Mouse (Mus musculus) liver, embryonic 15.5 days (tissue): ENCODE results near the gene Clcf1. TPM values are rescaled to one million over a fixed set of nuclear protein-coding genes. Genes with fewer than 3 reads are reported as not detected.

Experiments
- ATAC-seq: fragments of 200-750 bp; cut with Nextera tagmentation; 2 replicates; pipeline ENCODE4 v1.8.0; 2017; ENCODE audit warnings: moderate number of reproducible peaks, mild to moderate bottlenecking, moderate library complexity; ENCODE audit not compliant: insufficient read depth
- H3K27ac ChIP-seq: fragments of 300-500 bp; sonication (generic); replicated peaks from 2 replicates; pipeline ENCODE4 v1.5.1; 2015; ENCODE audit warnings: mild to moderate bottlenecking, inconsistent platforms
- H3K27me3 ChIP-seq: fragments of 300-500 bp; sonication (generic); 2 replicates; pipeline ENCODE4 v1.6.1; 2015; ENCODE audit warnings: mild to moderate bottlenecking, inconsistent platforms
- H3K36me3 ChIP-seq: fragments of 300-500 bp; sonication (generic); replicated peaks from 2 replicates; pipeline ENCODE4 v1.6.1; 2015; ENCODE audit warnings: moderate library complexity, mild to moderate bottlenecking, inconsistent platforms
- H3K4me1 ChIP-seq: fragments of 300-500 bp; sonication (generic); replicated peaks from 2 replicates; pipeline ENCODE4 v1.6.1; 2015; ENCODE audit warnings: inconsistent platforms
- H3K4me2 ChIP-seq: fragments of 300-500 bp; sonication (generic); 2 replicates; pipeline ENCODE4 v1.6.1; 2015; ENCODE audit warnings: moderate library complexity, mild to moderate bottlenecking, inconsistent platforms
- H3K4me3 ChIP-seq: fragments of 300-500 bp; sonication (generic); replicated peaks from 2 replicates; pipeline ENCODE4 v1.5.1; 2015; ENCODE audit warnings: mild to moderate bottlenecking, inconsistent platforms
- H3K9ac ChIP-seq: fragments of 300-500 bp; sonication (generic); 2 replicates; pipeline ENCODE4 v1.6.1; 2015; ENCODE audit warnings: moderate library complexity, mild to moderate bottlenecking, inconsistent platforms
- H3K9me3 ChIP-seq: fragments of 300-500 bp; sonication (generic); replicated peaks from 2 replicates; pipeline ENCODE4 v1.6.1; 2016; ENCODE audit warnings: inconsistent platforms
- WGBS: fragments of 180-500 bp; shearing (Covaris S2); methylation state at CpG from one replicate; pipeline ENCODE4 v1.1.7; 2015; ENCODE audit warnings: mixed read lengths; ENCODE audit not compliant: insufficient replicate concordance; 5-methylcytosine and 5-hydroxymethylcytosine counted together
- polyA plus RNA-seq: library from polyadenylated mRNA; unstranded; fragments of >200 nt; fragmentation: Nextera tagmentation; extraction: Ambion mirVana; gene quantifications from 2 replicates; pipeline ENCODE4 v1.2.1, GENCODE M21; 2015

Gene Clcf1
- polyA plus RNA-seq, 1 experiment from 2014 or later = 0.38 TPM

- Histone ChIP-seq H3K27ac (no peak overlapping the region), H3K4me3 (no peak overlapping the region), H3K9me3 (no peaks in the 10 kb centered on the region), H3K4me1 (peaks cover 34% of the 10 kb centered on the region), H3K4me2 (no peak overlapping the region), H3K27me3 (no peaks in the 10 kb centered on the region; the same call in 1 of the 2 replicates), H3K9ac (no peak overlapping the region), H3K36me3 (no peaks in the 10 kb centered on the region)
- WGBS = 40% methylated on average over 3 of the region's 3 CpGs
- no peak for ATAC-seq
These were observed 32.1 kb upstream of the Clcf1 start for GRCm38 (mm10) chr19:4181892-4182291.

GRCm38 (mm10) chr19:4183689-4184088 is 30.3 kb upstream of the Clcf1 start:
- no peaks in the 10 kb centered on the region for H3K36me3 ChIP-seq
- peaks cover 38% of the 10 kb centered on the region for H3K4me1 ChIP-seq
- ATAC-seq = no peak
- H3K4me3 ChIP-seq = no peak overlapping the region
- no peak overlapping the region for H3K27ac ChIP-seq
- H3K9me3 ChIP-seq = no peaks in the 10 kb centered on the region
- 62% methylated on average over 2 of the region's 2 CpGs for WGBS
- no peak overlapping the region for H3K9ac ChIP-seq
- no peak overlapping the region for H3K4me2 ChIP-seq
- no peaks in the 10 kb centered on the region; the same call in 1 of the 2 replicates for H3K27me3 ChIP-seq

GRCm38 (mm10) chr19:4184976-4185975 is 28.8 kb upstream of the Clcf1 start:
- Histone ChIP-seq H3K27me3 (no peaks in the 10 kb centered on the region; the same call in 1 of the 2 replicates), H3K36me3 (no peaks in the 10 kb centered on the region), H3K4me1 (peaks cover 37% of the 10 kb centered on the region), H3K4me2 (peak overlapping the region; percentile 19; the same call in 1 of the 2 replicates), H3K9me3 (no peaks in the 10 kb centered on the region), H3K27ac (peak overlapping the region; percentile 42; the same call in 1 of the 2 replicates), H3K4me3 (no peak overlapping the region), H3K9ac (no peak overlapping the region)
- 24% methylated on average over 15 of the region's 15 CpGs for WGBS
- ATAC-seq = peak; percentile 55; the same call in 1 of the 2 replicates

- Histone ChIP-seq H3K4me2 (no peak overlapping the region), H3K4me1 (peaks cover 45% of the 10 kb centered on the region), H3K4me3 (no peak overlapping the region), H3K27me3 (no peaks in the 10 kb centered on the region), H3K36me3 (no peaks in the 10 kb centered on the region), H3K9ac (no peak overlapping the region), H3K9me3 (no peaks in the 10 kb centered on the region), H3K27ac (no peak overlapping the region)
- WGBS = 64% methylated on average over 3 of the region's 3 CpGs
- ATAC-seq = no peak
These were observed 26.7 kb upstream of the Clcf1 start for GRCm38 (mm10) chr19:4187303-4187702.

- Histone ChIP-seq H3K4me3 (no peak overlapping the region), H3K27ac (no peak overlapping the region), H3K36me3 (peaks cover 13% of the 10 kb centered on the region), H3K4me1 (peaks cover 53% of the 10 kb centered on the region), H3K9ac (no peak overlapping the region), H3K4me2 (no peak overlapping the region), H3K9me3 (no peaks in the 10 kb centered on the region), H3K27me3 (no peaks in the 10 kb centered on the region)
- no peak for ATAC-seq
- 70% methylated on average over 12 of the region's 12 CpGs for WGBS
These were observed 24.9 kb upstream of the Clcf1 start for GRCm38 (mm10) chr19:4189051-4189620.

- H3K9me3 ChIP-seq = no peaks in the 10 kb centered on the region
- H3K9ac ChIP-seq = peak within 1 kb of the TSS; percentile 92
- H3K4me1 ChIP-seq = peaks cover 56% of the 10 kb centered on the region
- no peak for ATAC-seq
- peak within 1 kb of the TSS; percentile 87 for H3K27ac ChIP-seq
- 18% methylated on average over 4 of the region's 4 CpGs for WGBS
- no peaks in the 10 kb centered on the region for H3K27me3 ChIP-seq
- H3K36me3 ChIP-seq = peaks cover 30% of the 10 kb centered on the region
- H3K4me2 ChIP-seq = peak within 1 kb of the TSS; percentile 88
- H3K4me3 ChIP-seq = peak within 1 kb of the TSS; percentile 86
These were observed 23.2 kb upstream of the Clcf1 start, which contains the start of gene Tbc1d10c for GRCm38 (mm10) chr19:4190831-4191334. Gene Tbc1d10c (minus strand): TSS chr19:4191284.

GRCm38 (mm10) chr19:4191528-4192250 is 22.3 kb upstream of the Clcf1 start, which contains the start of gene Ppp1ca:
Gene Ppp1ca (plus strand): TSS chr19:4192065.
- H3K36me3 ChIP-seq = peaks cover 38% of the 10 kb centered on the region
- ATAC-seq = peak; percentile 93
- H3K4me1 ChIP-seq = peaks cover 61% of the 10 kb centered on the region
- WGBS = 2% methylated on average over 42 of the region's 47 CpGs
- peak within 1 kb of the TSS; percentile 87 for H3K27ac ChIP-seq
- peak within 1 kb of the TSS; percentile 86 for H3K4me3 ChIP-seq
- no peaks in the 10 kb centered on the region for H3K27me3 ChIP-seq
- no peaks in the 10 kb centered on the region for H3K9me3 ChIP-seq
- peak within 1 kb of the TSS; percentile 92 for H3K9ac ChIP-seq
- H3K4me2 ChIP-seq = peak within 1 kb of the TSS; percentile 88

GRCm38 (mm10) chr19:4192251-4192985 is 21.6 kb upstream of the Clcf1 start:
- Histone ChIP-seq H3K9me3 (no peaks in the 10 kb centered on the region), H3K36me3 (peaks cover 46% of the 10 kb centered on the region), H3K4me2 (peak overlapping the region; percentile 88), H3K4me1 (peaks cover 69% of the 10 kb centered on the region), H3K9ac (peak overlapping the region; percentile 92), H3K27ac (peak overlapping the region; percentile 87), H3K27me3 (no peaks in the 10 kb centered on the region), H3K4me3 (peak overlapping the region; percentile 86)
- WGBS = under 1% methylated on average over 44 of the region's 52 CpGs
- peak; percentile 60 for ATAC-seq

GRCm38 (mm10) chr19:4193129-4193528 is 20.9 kb upstream of the Clcf1 start:
- Histone ChIP-seq H3K36me3 (peaks cover 53% of the 10 kb centered on the region), H3K27me3 (no peaks in the 10 kb centered on the region), H3K4me3 (peak overlapping the region; percentile 86), H3K27ac (peak overlapping the region; percentile 87), H3K9me3 (no peaks in the 10 kb centered on the region), H3K4me1 (peaks cover 71% of the 10 kb centered on the region), H3K4me2 (peak overlapping the region; percentile 88), H3K9ac (peak overlapping the region; percentile 92)
- WGBS = 46% methylated on average over 6 of the region's 6 CpGs
- no peak for ATAC-seq
